Mouse (Mus musculus): Measurements from ENCODE around the gene Txn2.
A peak's percentile ranks its signal among the peaks of the same experiment; 100 is the strongest.

Txn2 gene

GRCm38 (mm10) chr15:77928673-77929331, at the start of gene Txn2:
Gene Txn2 (minus strand): TSS chr15:77929006.
- peak; percentile 100 for DNase-seq

- no peak for DNase-seq
Measured at GRCm38 (mm10) chr15:77977663-77978062, 48.9 kb upstream of the Txn2 start.

DNA sequence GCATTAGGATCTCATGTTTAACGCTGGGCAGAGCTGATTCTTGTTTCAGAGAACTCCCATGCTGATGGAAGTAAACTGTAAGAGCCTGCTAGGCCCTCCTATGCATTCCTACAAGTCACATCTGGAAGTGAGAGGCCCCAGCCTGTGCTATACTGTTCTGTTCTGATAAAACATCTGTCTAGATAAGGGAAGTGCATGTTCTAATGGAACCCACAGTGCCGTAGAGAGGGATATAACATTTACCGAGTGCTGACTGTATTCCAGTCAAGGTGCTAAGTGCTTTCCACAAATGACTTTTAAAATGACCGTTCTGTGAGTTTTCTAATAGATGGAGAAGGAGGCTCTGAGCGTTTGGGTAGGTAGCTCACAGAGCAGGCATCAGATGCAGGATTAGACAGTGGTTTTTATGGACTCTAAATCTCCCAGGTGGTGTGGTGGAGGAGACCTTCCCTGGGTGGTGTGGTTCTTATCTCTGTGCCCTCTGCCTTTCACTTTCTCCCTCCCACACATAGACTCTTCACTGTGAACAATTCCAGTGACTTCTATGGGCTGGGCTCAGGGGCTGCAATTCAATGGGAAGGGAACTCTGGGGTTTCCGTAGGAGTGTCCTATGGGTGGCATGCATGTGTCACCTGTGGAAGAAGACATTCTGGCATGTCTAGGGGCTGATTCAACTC, 45.5 kb upstream of the Txn2 start:
- no peak for DNase-seq

GRCm38 (mm10) chr15:77970470-77971292, 41.9 kb upstream of the Txn2 start, which contains the start of gene Eif3d:
Gene Eif3d (minus strand): TSS chr15:77970813.
- DNase-seq = peak; percentile 100

DNA sequence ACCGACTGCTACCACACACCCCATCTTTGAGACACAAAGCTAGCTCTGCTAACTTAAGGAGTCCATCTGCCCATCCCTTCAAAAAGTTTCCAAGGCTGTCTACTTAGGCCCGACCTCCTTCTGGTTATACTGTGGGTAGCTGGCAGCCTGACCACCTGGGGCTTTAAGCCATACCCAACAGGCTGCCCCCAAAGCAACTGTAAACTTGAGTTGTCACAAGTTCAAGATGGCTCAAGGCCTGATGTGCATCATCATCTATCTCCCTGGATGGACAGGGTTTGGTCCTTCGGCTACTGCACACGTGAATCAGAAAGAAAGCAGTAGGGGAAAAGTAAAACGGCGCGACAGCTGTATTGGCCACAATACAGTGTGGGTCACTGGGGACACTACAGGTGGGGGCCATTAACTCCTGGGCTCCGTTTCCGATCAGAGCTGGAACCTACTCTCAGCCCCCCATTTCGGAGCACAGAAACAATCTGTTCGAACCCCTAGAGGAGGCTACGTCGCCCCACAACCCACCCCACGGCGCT, 41.2 kb upstream of the Txn2 start:
- DNase-seq = no peak

- no peak for DNase-seq
Measured at GRCm38 (mm10) chr15:77965117-77965528, 36.3 kb upstream of the Txn2 start.

GRCm38 (mm10) chr15:77962447-77962846, 33.6 kb upstream of the Txn2 start:
- no peak for DNase-seq

DNA sequence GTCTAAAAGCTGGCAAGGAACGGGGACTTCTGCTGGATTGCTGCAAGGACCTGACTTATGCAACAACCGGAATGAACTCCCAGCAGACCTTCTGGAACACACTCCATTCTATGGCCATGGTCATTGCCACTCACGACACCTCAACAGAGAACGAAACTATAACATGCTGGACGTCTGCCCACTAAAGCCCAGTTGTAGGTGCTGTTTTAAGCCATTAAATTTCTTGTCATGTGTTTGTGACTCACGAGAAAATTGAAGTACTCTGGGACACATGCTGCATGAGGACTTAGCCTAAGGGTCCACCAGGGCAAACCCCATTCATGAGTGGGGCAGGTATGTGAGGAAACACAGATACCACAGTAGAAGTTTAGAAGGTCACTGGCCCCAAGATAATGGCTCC, 31.9 kb upstream of the Txn2 start:
- no peak for DNase-seq

- DNase-seq = no peak
Measured at GRCm38 (mm10) chr15:77958071-77958470, 29.3 kb upstream of the Txn2 start.

GRCm38 (mm10) chr15:77957625-77958024, 28.8 kb upstream of the Txn2 start:
- DNase-seq = no peak

- peak; percentile 99 for DNase-seq
Measured at GRCm38 (mm10) chr15:77956404-77956901, 27.6 kb upstream of the Txn2 start, which contains the start of gene Foxred2. Gene Foxred2 (minus strand): TSS chr15:77956722.

GRCm38 (mm10) chr15:77955440-77956403, 26.9 kb upstream of the Txn2 start:
- no peak for DNase-seq

GRCm38 (mm10) chr15:77954362-77954761, 25.6 kb upstream of the Txn2 start:
- DNase-seq = no peak

GRCm38 (mm10) chr15:77952921-77953320, 24.1 kb upstream of the Txn2 start:
- no peak for DNase-seq

DNA sequence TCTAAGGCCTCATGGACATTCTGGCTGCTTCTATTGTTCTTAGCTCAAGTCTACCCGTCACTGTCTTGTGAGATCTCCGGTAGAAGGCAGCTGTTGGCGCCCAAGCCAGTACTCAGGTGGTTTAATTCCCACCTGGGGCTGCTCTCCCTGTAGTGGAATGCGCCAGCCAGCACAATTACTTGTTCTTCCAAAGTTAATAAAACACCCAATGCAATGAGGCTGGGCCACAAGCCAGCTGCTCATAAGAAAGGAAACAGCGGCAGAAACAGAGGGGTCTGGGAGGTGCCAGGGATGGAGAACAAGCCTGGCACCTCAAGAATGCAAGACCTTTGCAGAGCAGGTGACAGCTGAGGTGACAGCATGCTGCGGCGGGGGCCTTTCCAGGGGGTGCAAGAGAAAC, 20.3 kb upstream of the Txn2 start:
- no peak for DNase-seq

DNA sequence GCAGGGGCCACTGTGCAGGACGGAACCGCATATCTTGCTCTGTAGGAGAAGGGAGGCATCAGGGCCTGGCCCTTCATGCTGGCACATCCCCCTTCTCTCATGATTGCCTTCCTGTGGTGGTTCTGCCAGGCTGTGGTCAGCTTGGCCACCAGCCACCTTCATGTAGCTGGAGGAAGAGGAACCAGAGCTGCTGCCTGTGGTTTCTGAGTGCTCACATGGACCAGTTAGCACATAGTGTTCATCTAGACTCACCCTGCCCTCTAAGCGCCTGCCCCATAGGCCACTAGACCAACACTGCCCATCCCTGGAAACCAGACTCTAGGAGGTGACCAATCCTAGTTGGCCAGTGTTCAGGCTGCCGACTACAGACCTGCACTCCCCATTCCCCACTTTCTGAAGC, 16.9 kb upstream of the Txn2 start:
- DNase-seq = peak; percentile 98

- DNase-seq = no peak
Measured at GRCm38 (mm10) chr15:77941563-77941962, 12.8 kb upstream of the Txn2 start.

DNA sequence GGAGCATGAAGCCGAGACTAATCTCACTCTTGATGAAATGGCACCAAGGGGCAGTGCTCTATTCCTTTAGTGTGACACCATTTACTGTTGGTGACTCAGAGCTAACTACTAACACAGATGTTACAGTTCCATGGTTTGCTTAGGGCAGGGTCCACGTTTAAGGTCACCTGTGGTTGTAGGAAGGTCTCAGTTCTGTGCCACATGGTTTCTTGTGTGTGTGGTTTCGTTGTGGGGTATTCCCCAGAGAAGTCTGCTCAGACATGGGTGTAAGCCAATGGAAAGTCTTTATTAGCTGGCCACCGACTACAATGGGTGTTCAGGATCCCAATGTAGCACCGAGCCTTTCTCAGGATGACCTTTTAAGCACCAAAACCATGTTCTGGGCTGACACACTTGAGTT, 9.7 kb upstream of the Txn2 start:
- no peak for DNase-seq

- no peak for DNase-seq
Measured at GRCm38 (mm10) chr15:77935673-77936375, 7.0 kb upstream of the Txn2 start.

DNA sequence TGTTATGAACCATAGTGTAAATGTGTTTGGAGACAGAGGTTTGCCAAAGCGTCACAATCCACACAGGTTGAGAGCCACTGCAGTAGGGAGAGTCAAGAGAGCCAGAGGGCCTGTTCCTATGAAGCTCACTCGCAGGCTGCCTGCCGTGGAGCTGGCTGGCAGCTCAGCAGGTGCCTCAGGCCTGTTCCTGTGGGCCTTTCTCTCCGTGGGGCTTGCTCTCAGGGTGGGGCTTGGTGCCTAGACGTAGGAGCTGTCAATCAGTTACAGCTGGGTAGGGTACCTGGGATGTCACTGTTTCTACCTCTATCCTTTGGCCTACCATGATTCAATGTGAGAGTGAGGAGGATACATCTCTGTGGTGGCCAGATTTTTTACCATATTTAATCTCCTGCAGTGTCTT, 6.2 kb upstream of the Txn2 start:
- DNase-seq = no peak

GRCm38 (mm10) chr15:77934326-77934725, 5.5 kb upstream of the Txn2 start:
- peak; percentile 97 for DNase-seq

Data from heart, adult 11 months (tissue).